Mouse (Mus musculus) bone marrow, adult 2 months (tissue): ENCODE data around the gene Man2a1. TPM values are rescaled to one million over a fixed set of nuclear protein-coding genes. Genes with fewer than 3 reads are reported as not detected.
A peak's percentile ranks its signal among the peaks of the same experiment; 100 is the strongest.

Experiments
- H3K27ac ChIP-seq: fragments of 200-500 bp; 2 replicates; pipeline ENCODE4 v1.5.1; 2012; ENCODE audit warnings: low read depth, mild to moderate bottlenecking, control low read depth, inconsistent platforms, low read length; ENCODE audit not compliant: control insufficient read depth, poor library complexity, insufficient read depth
- H3K4me1 ChIP-seq: fragments of 200-500 bp; 2 replicates; pipeline ENCODE4 v1.6.1; 2011; ENCODE audit warnings: low read length; ENCODE audit not compliant: control insufficient read depth, insufficient read depth
- H3K4me3 ChIP-seq: fragments of 200-500 bp; replicated peaks from 2 replicates; pipeline ENCODE3; 2011; ENCODE audit warnings: mild to moderate bottlenecking, low read depth, low read length, control low read depth; ENCODE audit not compliant: control insufficient read depth
- CTCF ChIP-seq: fragments of 200-500 bp; IDR thresholded peaks from 2 replicates; pipeline ENCODE4 v1.5.1; 2011; ENCODE audit warnings: low read length, control low read depth; ENCODE audit not compliant: control insufficient read depth, insufficient read depth
- POLR2A ChIP-seq: fragments of 200-500 bp; IDR thresholded peaks from 2 replicates; pipeline ENCODE4 v1.6.1; 2011; ENCODE audit warnings: low read depth, mild to moderate bottlenecking, control low read depth, low read length, borderline replicate concordance; ENCODE audit not compliant: control insufficient read depth
- WGBS: fragments of 180-500 bp; shearing (Covaris S2); methylation state at CpG from one replicate; pipeline ENCODE4 v1.1.7; 2018; 5-methylcytosine and 5-hydroxymethylcytosine counted together
- polyA plus RNA-seq: library from polyadenylated mRNA; stranded (reverse); fragments of >200 nt; gene quantifications from 2 replicates; pipeline ENCODE4 v1.2.4, GENCODE M21; 2011; ENCODE audit warnings: low replicate concordance; ENCODE audit not compliant: missing spikeins, insufficient read depth, insufficient read length

Man2a1 gene
- polyA plus RNA-seq, 1 experiment = 22.5 TPM

DNA sequence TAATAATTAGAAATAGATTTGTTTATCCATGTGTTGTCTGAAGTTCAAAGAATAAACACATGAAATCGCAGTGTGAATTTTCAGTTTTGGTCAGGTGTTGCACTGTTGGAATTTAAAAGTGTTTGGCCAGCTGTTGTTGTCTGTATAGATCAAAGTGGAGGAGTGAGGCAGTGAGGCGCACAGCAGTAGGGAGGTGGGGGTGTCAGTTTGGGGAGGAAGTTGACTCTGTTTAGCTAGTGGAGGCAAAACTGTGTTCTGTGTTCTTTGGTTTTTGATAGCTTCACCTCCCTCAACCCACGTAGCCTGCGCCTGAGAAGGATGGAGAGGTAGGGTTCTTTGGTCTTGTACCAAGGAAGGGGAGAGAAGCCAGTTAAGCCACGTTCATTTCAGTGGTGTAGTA is 28.3 kb downstream of the Man2a1 start:
- peak overlapping the region; percentile 52; the same call in 1 of the 2 replicates for H3K27ac ChIP-seq
- no peaks in the 10 kb centered on the region for H3K4me1 ChIP-seq
- no peak overlapping the region for H3K4me3 ChIP-seq
- 73% methylated on average over 5 of the region's 5 CpGs for WGBS
- TF ChIP-seq POLR2A = no peak
- TF ChIP-seq CTCF = no peak

DNA sequence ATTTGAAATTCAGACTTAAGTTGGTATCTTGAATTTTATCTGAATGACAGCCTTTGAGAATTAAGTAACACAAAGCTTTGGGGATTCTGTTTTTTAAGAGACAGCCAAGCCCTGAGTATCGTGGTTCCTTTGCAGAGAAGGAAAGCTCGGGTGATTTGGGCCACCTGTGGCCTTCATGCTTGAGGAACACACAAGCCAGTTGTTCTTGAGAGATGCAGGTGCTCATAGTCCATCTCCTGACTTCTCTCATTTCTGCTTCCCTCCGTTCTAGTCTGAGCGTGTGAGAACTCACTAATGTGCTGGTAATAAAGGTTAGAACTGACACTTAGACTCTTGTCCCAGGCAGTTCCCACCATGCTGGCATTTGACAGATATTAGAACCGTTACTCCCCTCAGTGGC is 28.9 kb downstream of the Man2a1 start:
- Histone ChIP-seq H3K4me1 (no peaks in the 10 kb centered on the region), H3K27ac (no peak overlapping the region), H3K4me3 (no peak overlapping the region)
- WGBS = 70% methylated on average over 5 of the region's 5 CpGs
- TF ChIP-seq POLR2A (no peak), CTCF (no peak)

DNA sequence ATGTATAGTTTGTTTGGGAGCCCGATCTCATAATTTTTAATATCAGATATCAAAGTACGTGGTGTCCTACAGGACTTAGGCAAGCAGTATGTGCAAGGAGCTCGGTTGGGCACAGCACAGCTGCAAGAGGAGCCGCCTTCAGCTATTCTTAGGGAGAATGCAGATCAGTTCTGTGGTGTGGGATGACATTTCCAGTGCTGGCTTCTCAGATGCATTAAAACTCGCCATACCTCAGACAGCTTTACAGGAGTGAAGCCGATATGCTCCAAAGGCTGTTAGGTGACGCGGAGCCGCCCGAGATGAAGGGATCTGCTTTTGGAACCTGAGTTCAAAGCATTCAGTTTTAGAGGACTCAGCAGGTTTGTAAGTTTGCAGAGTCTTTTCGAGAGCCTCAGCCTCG is 30.0 kb downstream of the Man2a1 start:
- WGBS = 91% methylated on average over 12 of the region's 12 CpGs
- Histone ChIP-seq H3K27ac (no peak overlapping the region), H3K4me1 (no peaks in the 10 kb centered on the region), H3K4me3 (no peak overlapping the region)
- TF ChIP-seq CTCF (no peak), POLR2A (no peak)

DNA sequence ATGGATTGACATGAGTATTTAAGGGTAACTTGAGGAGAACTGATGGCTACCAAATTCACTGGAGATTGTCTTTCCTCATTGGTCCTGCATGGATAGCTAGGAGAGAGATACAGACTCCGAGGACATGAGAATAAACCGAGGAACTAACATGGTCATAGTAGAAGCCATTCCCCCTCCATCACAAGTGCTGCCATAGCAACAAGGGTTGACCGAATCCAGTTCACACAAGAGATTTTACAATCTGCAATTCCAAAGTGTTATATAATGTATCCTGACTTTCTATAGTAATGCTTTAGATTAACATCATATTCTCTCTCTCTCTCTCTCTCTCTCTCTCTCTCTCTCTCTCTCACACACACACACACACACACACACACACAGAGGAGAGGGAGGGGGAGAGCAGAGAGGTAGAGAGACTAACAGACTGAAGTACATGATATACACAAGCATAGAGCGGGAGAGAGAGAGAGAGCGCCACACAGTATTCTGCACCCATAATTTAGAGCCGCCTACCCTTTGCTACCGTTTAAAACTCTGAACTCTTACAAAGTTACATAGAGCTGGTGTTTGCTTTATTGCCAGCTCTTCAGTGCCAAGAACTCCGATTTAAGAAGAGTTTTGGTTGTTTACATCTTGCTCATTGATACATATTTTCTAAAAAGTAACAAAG is 37.5 kb downstream of the Man2a1 start:
- TF ChIP-seq POLR2A = no peak
- no peak for TF ChIP-seq CTCF
- Histone ChIP-seq H3K4me1 (no peaks in the 10 kb centered on the region), H3K27ac (no peak overlapping the region), H3K4me3 (no peak overlapping the region)
- WGBS = 87% methylated on average over 8 of the region's 8 CpGs

DNA sequence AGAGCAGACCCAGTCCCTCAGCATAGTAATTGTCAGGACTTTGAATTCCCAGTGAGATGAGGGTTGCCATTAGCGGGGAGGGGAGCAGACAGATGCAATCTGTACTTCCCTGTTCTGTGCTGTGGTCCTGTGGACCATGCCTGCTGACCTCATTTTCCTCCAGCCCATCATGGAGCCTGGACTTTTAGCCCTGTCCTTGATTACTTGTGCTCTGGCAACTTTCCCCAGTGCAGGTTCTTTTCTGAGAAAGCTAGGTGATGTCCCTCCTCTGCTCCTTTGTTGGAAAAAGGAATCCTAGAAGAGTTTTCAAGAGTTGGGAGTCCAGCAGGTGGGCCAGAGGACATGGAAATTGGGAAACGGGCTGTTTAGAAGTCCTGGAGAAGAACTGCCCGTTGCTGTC is 40.8 kb downstream of the Man2a1 start:
- H3K4me3 ChIP-seq = no peak overlapping the region
- H3K27ac ChIP-seq = no peak overlapping the region
- 81% methylated on average over 3 of the region's 3 CpGs for WGBS
- no peak for TF ChIP-seq POLR2A
- no peak for TF ChIP-seq CTCF
- no peaks in the 10 kb centered on the region for H3K4me1 ChIP-seq

DNA sequence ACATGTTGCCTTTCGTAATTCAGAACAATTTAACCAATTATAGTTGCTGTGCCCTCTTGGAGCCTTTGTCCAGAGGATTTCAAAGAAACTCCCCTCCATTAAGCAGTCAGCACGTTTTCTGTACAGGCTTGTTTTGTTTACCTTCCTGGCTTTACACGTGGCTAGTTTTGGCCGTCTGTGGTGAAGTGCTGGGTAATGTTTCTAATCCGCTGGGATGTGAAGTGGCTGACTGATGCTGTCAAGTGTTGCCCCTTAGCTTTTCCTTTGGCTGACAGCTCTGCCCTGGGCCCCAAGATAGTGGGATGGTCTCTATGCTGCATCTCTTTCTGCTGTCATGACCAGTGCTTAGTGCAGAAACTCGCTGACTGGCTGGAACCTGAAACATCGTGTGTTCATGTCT is 43.1 kb downstream of the Man2a1 start:
- H3K4me1 ChIP-seq = no peaks in the 10 kb centered on the region
- no peak for TF ChIP-seq CTCF
- H3K27ac ChIP-seq = no peak overlapping the region
- 79% methylated on average over 7 of the region's 7 CpGs for WGBS
- H3K4me3 ChIP-seq = no peak overlapping the region

DNA sequence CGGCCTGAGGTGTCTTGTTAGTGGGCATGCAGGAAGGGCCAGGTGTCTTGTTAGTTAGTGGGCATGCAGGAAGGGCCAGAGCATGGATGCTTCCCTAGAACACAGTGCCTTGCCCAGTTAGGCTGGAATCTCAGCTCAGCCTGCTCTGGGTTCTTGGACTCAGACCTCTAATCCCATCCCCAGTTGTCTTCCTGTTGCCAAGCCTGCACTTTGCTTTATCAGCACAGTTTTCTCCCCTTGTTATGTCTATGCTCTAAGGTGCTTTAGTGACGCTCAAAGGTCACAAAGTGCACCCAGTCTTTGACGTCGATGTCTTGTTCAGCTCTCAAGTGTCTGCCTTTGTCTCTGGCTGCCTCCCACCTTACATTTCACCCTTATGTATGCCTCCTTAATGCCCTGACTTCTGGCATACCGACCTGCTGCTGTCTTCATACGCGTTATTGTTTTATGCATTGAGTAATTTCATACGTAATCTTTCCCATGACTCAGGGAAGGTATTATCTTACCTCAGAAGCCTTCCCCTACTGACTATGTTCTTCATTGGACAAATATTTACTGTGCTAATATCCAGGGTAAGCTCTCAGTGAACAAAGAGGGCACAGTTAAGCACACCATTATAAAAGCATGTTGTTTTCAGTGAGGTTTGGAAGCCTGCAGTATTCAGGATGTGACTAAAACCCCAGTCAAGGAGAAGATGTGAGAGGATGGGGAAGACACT is 44.5 kb downstream of the Man2a1 start:
- Histone ChIP-seq H3K4me3 (no peak overlapping the region), H3K4me1 (no peaks in the 10 kb centered on the region), H3K27ac (no peak overlapping the region)
- TF ChIP-seq CTCF (no peak), POLR2A (no peak)
- 84% methylated on average over 8 of the region's 8 CpGs for WGBS

DNA sequence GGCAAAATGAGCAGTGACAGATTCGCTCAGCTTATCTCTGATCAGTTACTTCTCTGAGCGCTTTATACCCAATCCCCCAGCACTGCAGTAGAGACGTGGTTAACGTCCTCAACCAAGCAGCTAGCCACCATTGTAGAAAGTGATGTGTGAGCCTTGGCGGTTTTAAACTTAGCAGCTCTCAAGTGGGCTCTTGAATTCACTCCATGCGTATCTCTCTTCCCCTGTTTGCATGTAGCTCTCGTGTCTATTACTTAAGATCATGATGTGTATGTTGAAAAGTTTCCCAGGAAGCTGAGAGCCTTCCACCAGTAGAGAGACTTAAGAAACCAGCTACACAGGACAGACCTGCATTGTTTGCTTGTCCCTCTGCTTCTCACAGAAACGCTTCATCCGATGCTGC is 46.9 kb downstream of the Man2a1 start:
- Histone ChIP-seq H3K4me1 (no peaks in the 10 kb centered on the region), H3K4me3 (no peak overlapping the region), H3K27ac (no peak overlapping the region)
- TF ChIP-seq POLR2A = no peak
- TF ChIP-seq CTCF = no peak
- 80% methylated on average over 9 of the region's 9 CpGs for WGBS
